Mouse (Mus musculus): ENCODE measurements around the gene Mxra8.

- no peak for TF ChIP-seq MAFK (IDR thresholded peaks at IDR 0.05; ENCODE audit: insufficient read depth, low read depth, low read length)
- no peak for TF ChIP-seq ZNF384 (IDR thresholded peaks at IDR 0.05; ENCODE audit: low read depth, low read length)
- TF ChIP-seq CHD2 (IDR thresholded peaks at IDR 0.05; ENCODE audit: low read depth, low read length) = no peak
- TF ChIP-seq ZC3H11A (IDR thresholded peaks at IDR 0.05; ENCODE audit: borderline replicate concordance, low read depth, low read length) = no peak
Observed at GRCm38 (mm10) chr4:155823443-155823842, 16.0 kb upstream of the Mxra8 start.
